Mouse (Mus musculus) cerebellum, adult 11-12 months (tissue): Measurements from ENCODE around the gene Stn1.

Source experiments
- DNase-seq: peaks from one replicate; pipeline ENCODE4 v3.0.0; 2022

The Stn1 gene

GRCm38 (mm10) chr19:47465467-47465866 lies 71.8 kb downstream of the Stn1 start:
- no peak for DNase-seq

GRCm38 (mm10) chr19:47464304-47465241 lies 72.7 kb downstream of the Stn1 start, which contains the start of gene Sh3pxd2a:
Gene Sh3pxd2a (minus strand): TSS chr19:47464401.
- DNase-seq: no peak

- peak; percentile 13 for DNase-seq
Observed at GRCm38 (mm10) chr19:47463636-47464303, 73.5 kb downstream of the Stn1 start.

- no peak for DNase-seq
Observed at GRCm38 (mm10) chr19:47463206-47463605, 74.1 kb downstream of the Stn1 start.

- DNase-seq: no peak
Observed at GRCm38 (mm10) chr19:47462725-47463124, 74.6 kb downstream of the Stn1 start.

GRCm38 (mm10) chr19:47461838-47462237 lies 75.5 kb downstream of the Stn1 start:
- no peak for DNase-seq

- DNase-seq: no peak
Observed at GRCm38 (mm10) chr19:47461386-47461785, 75.9 kb downstream of the Stn1 start.

- no peak for DNase-seq
Observed at GRCm38 (mm10) chr19:47460120-47460960, 77.0 kb downstream of the Stn1 start.

- DNase-seq: no peak
Observed at GRCm38 (mm10) chr19:47459214-47459613, 78.1 kb downstream of the Stn1 start.

GRCm38 (mm10) chr19:47458504-47459161 lies 78.7 kb downstream of the Stn1 start:
- no peak for DNase-seq

GRCm38 (mm10) chr19:47457711-47458503 lies 79.4 kb downstream of the Stn1 start:
- DNase-seq: no peak

- DNase-seq: no peak
Observed at GRCm38 (mm10) chr19:47456021-47456420, 81.3 kb downstream of the Stn1 start.

GRCm38 (mm10) chr19:47455001-47455755 lies 82.1 kb downstream of the Stn1 start:
- no peak for DNase-seq

GRCm38 (mm10) chr19:47454167-47455000 lies 82.9 kb downstream of the Stn1 start:
- no peak for DNase-seq

GRCm38 (mm10) chr19:47453352-47453751 lies 84.0 kb downstream of the Stn1 start:
- no peak for DNase-seq

- DNase-seq: no peak
Observed at GRCm38 (mm10) chr19:47452682-47453081, 84.6 kb downstream of the Stn1 start.

- no peak for DNase-seq
Observed at GRCm38 (mm10) chr19:47452211-47452610, 85.1 kb downstream of the Stn1 start.

- DNase-seq: no peak
Observed at GRCm38 (mm10) chr19:47451476-47452113, 85.7 kb downstream of the Stn1 start.
